Mouse (Mus musculus) mesoderm, embryonic 11.5 days (tissue): ENCODE measurements around the gene Hist3h2a.

Source experiments
- DNase-seq: peaks from one replicate; pipeline ENCODE4 v3.0.0-alpha.2; 2012; ENCODE audit warnings: low read depth, low spot score

Hist3h2a gene

DNA sequence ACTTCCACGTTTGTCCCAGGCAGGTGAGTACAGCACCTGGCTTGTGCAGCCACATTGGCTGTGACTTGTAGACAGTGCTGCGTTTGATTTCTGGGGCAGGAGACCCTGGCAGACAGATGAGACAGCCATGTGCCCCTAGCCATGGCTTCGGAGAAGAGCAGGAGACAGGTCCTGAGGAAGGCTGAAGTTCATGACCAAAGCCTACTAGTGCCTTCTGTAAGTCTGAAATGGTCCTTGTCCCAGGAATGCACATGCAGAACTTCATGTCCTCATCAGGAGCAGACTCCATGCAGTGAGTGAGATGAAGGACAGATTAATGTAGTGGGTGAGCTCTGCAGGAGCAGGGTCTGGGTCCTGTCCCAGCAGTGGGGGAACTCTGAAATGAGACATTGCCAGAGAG is 37.4 kb downstream of the Hist3h2a start:
- DNase-seq, result no peak

DNA sequence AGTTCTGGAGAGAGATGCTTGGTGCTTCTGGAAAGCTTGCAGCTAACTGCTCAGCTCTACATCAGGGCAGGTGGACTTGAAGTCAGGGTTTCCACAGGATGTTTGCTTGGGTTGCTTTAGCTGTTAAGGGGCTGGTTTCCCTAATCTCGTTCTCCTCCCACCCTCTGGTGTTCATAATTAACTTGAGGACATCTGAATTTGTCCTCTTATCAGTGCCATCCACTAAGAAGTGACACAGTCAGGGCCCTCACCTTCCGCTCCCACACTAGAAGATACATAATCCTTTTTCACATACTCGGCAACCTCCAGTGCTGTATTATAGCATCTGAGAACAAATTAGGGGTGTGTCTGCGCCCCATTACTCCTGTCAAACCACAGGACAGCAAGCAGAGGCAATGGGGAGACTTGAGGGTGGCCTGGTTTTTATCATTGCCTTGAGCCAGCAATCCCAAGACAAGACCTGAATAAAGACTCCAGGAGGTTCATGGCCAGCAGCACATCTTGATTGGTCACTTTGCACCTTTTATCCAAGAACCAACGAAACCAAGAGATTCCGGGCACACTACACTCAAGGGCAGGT is 38.7 kb downstream of the Hist3h2a start:
- no peak for DNase-seq

DNA sequence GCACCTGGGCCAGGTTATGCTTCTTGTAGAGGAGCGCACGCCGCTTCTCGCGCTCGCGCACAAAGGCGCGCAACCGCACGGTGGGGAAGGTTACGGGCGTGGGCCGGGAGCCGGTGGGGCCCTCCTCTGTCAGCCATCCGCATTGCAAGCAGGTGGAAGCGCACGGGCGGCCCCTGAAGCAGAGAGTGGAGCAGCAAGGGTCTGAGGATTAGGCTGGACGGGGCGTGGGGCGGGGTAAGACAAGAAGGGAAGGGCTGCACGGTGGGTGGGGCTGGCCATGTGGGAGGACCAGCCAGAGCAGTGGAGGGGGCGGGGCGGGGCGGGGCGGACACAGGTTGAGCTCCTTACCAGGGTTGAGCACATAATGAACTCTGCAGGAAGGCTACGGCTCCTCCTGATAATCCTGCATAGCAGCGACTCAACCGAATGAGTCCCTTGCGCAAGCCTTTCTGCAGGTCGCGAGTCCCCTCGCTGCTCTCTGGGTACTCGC is 39.9 kb downstream of the Hist3h2a start:
- peak; percentile 19 for DNase-seq

DNA sequence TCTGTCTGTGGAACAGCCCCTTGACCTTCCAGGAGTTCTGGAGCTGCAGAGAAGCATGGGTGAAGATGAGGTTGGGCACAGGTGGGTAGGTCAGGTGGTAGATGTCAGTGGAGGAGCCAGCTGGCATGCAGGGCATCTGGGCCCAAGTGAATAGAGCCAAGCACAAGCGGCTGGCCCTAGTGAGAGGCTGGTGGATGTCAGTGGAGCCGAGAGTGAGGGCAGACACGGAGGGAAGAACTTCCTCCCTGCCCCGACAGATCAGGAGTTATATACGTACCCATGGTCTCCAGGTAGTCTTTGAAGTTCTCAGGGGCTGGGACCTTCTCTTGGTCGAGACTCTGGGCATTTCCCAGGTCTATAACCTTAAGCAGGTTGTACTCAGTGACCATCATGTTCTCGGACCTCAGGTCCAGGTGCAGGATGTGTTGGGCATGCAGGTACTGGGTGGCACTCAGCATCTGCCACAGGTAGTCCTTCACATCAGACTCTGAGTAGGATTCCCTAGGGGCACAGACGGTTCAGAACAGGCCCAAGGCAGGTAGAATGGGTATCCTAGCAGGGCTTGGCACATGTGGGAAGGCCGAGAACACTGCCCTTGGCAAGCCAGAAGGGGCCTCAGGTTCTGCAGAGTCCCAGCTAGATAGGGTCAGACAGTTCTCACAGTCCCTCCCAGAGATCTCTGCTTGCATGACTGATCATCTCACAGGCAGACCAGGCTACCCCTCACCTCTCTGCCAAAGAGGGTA is 40.7 kb downstream of the Hist3h2a start:
- no peak for DNase-seq

DNA sequence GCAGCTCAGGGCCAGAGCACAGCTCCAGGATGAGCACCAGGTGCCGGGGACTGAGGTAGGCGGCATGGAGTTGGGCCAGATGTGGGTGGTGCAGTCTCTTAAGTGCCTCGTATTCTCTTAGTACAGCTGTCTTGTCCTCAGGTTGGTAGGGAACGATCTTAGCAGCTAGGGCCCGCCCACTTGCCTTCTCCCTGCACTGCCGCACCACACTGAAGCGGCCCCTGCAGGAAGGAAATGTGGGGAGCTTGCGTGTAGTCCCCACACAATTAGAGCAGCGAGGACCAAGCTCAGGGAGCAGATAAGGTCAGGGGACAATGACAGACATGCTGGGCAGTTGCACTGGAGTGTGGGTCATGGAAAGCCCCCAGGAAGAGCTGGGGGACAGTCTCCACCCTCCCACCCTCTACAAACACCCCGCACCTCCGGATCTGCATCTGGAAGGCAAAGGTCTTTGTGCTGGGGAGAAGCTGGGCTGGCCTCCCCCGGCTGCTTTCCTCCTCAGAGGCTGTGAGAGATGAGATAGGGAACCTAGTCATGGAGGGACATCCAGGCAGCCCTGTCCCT is 41.4 kb downstream of the Hist3h2a start:
- no peak for DNase-seq

DNA sequence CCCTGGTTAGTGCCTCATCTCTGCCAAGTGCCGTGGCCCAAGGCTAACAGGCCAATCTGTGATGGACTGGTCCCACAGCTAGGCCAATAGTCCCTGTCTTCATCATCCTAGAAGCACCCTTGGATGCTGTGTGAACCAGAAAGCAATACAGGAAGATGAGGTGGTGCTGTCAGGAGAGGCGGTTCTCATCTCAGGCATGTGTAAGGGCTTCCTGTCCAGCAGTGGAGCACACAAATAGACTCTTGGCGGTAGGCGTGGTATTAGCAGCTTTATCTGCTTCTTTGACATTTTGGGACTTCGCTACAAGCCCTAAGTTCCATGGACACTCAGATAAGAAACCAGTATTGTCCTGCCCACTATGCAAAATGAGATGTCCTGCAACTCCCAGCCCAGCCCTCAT is 43.1 kb downstream of the Hist3h2a start:
- no peak for DNase-seq

DNA sequence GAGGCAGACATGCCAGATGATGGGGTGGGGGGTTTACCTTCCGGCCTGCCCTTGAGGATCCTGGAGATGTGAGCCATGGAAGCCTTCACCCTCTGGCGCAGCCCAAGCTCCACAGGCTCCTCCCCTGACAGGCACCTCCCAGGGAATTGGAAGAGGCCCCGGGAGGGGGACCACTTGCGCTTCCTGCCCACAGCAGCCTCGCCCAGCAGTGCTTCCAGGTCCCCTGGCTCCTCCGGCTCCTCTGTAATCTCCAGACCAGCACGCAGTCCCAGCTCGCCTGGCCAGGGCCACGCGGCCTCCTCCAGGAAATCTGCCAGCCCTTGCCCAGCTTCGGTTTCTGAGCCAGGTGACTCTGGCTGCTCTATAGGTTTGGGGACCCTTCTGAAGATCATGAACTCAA is 44.7 kb downstream of the Hist3h2a start:
- DNase-seq, result no peak

GRCm38 (mm10) chr11:58999830-59000229 is 45.3 kb downstream of the Hist3h2a start:
- DNase-seq, result no peak

GRCm38 (mm10) chr11:59000635-59001034 is 46.1 kb downstream of the Hist3h2a start:
- no peak for DNase-seq

DNA sequence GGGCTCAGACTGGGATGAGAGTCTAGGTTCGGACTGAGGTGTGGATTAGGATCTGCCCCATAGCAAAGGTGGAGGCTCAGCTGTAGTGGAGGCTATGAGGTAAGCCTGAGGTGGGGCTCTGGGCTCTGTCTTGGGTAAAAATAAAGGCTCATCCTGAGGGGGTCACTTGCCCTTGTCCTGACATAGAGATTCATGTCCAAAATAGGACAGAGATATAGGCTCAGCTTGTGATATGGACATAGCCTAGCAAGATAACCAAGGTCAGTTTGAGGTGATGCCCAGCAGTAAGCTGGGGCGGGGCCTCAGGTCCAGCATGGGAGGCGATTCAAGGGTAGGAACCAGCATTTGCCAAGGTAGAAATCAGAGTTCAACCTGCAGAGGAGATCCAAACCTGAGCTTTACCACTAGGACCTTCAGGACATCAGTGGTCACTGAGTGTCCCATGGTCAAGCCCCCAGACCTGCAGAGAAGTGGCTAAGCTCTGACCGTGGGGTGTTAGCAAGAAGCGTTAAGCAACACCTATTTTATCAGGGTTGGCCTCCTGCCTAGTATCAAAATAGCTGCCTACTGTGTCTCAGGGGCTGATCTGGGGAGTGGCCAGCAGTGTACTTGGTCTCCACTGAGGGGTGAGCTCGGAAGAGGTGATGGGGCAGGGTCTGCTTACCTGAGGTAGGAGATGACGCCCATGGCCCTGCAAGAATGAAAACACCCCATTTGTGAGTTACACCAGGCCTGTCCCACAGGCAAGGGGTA is 48.0 kb downstream of the Hist3h2a start:
- no peak for DNase-seq
